In the genomic region with DNA sequence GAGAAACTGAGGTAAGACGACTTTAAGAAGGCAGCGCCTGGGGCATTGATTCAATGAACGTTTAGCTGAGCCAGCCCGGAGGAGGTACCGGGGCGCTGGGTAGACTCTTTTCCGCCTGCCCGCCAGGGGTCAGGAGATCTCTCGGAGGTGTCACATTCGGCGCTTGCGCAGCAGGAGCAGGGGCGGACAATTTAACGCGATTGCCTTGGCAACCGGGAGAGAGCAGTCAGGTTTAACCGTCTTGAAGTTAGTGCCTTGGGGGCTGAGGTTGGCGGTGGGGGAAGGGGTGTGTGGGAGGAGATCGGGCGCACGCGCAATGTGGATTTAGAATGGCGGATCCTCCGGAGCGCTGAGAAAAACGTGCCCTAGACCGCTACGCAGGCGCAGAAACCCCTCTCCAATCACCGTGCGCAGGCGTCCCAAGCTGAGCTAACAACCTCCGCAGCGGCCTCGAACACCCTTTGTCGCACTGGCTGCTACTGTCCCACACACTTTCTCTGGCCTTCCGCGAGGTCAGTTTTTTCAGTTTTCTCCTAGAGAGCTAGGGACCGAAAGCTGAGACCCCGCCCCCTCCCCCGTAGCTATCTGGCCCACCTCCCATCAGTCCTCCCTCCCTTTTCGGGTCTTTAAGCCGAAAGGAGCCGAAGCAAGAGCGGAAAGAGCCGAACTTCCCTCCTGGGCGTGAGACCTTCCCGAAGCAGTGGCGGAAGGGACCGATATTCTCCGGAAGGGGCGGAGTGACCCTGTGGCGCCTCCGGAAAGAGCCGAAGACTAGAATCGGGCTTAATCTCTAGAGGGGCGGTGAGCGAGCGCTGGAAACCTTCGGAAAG, we compare ENCODE assay signal across 8 mouse cellular contexts. TPM values are rescaled to one million over a fixed set of nuclear protein-coding genes. Genes with fewer than 3 reads are reported as not detected.
DNase-seq lines count a peak whose midpoint lies in the region; ATAC-seq and TF ChIP-seq lines count a peak whose summit lies in the region.

No protein-coding gene starts in this region.

- peak; percentile 92 for TF ChIP-seq CTCF in liver, embryonic 14.5 days (IDR thresholded peaks at IDR 0.05; ENCODE audit: low read depth)
- TF ChIP-seq CTCF in stomach, postnatal 0 days (IDR thresholded peaks at IDR 0.05; ENCODE audit: low read depth) = peak; percentile 79

- under 1% methylated on average over 60 of the region's 60 CpGs for WGBS in forebrain, embryonic 10.5 days
- WGBS in heart, embryonic 15.5 days = under 1% methylated on average over 60 of the region's 60 CpGs
- WGBS in liver, embryonic 14.5 days (ENCODE audit: insufficient replicate concordance) = under 1% methylated on average over 60 of the region's 60 CpGs
- WGBS in neural tube, embryonic 11.5 days = under 1% methylated on average over 60 of the region's 60 CpGs
- under 1% methylated on average over 60 of the region's 60 CpGs for WGBS in stomach, postnatal 0 days

- peak; percentile 97 to 98 for DNase-seq in CD8-positive naive resting alpha-beta T cell, adult 2 months (ENCODE audit: low read depth in 2 of 2, low spot score in 2 of 2)
- peak; percentile 95 for DNase-seq in c-Kit-positive CD71-negative TER-119-negative erythroid progenitor cells, embryonic 14.5 days (ENCODE audit: low read depth)
- DNase-seq in forebrain, embryonic 10.5 days (ENCODE audit: extremely low spot score, low spot score) = peak; percentile 97
- peak; percentile 98 to 100 for DNase-seq in kidney, postnatal 25 days
- DNase-seq in liver, embryonic 14.5 days (ENCODE audit: low read depth in 3 of 3, low spot score in 3 of 3) = peak; percentile 94 to 96 (median 95)
- peak; percentile 99 for DNase-seq in neural tube, embryonic 11.5 days (ENCODE audit: low spot score)
- peak; percentile 95 for DNase-seq in stomach, postnatal 0 days (ENCODE audit: low spot score)

- peaks cover 34% of the 10 kb centered on the region for H3K27me3 ChIP-seq in forebrain, embryonic 10.5 days (ENCODE audit: poor library complexity, severe bottlenecking)
- peaks cover 28% of the 10 kb centered on the region for H3K27me3 ChIP-seq in heart, embryonic 15.5 days
- H3K27me3 ChIP-seq in liver, embryonic 14.5 days (ENCODE audit: control insufficient read depth, insufficient read depth, low read length) = peaks cover 27% of the 10 kb centered on the region
- peaks cover 19% of the 10 kb centered on the region for H3K27me3 ChIP-seq in neural tube, embryonic 11.5 days (ENCODE audit: control insufficient read depth, insufficient read depth, low read length)
- no peaks in the 10 kb centered on the region for H3K27me3 ChIP-seq in stomach, postnatal 0 days (ENCODE audit: control insufficient read depth, insufficient read depth, low read length)

- peak overlapping the region; percentile 73 for H3K9ac ChIP-seq in heart, embryonic 15.5 days
- H3K9ac ChIP-seq in liver, embryonic 14.5 days (replicated peaks) = peak overlapping the region; percentile 97
- peak overlapping the region; percentile 79 for H3K9ac ChIP-seq in neural tube, embryonic 11.5 days (ENCODE audit: low read length)
- peak overlapping the region; percentile 96 for H3K9ac ChIP-seq in stomach, postnatal 0 days (ENCODE audit: low read length)

- H3K9me3 ChIP-seq in forebrain, embryonic 10.5 days = no peaks in the 10 kb centered on the region
- no peaks in the 10 kb centered on the region for H3K9me3 ChIP-seq in heart, embryonic 15.5 days (replicated peaks)
- H3K9me3 ChIP-seq in liver, embryonic 14.5 days (ENCODE audit: control insufficient read depth, low read length) = no peaks in the 10 kb centered on the region
- no peaks in the 10 kb centered on the region for H3K9me3 ChIP-seq in neural tube, embryonic 11.5 days (ENCODE audit: control insufficient read depth, low read length)
- no peaks in the 10 kb centered on the region for H3K9me3 ChIP-seq in stomach, postnatal 0 days (ENCODE audit: control insufficient read depth, low read length)

- peak overlapping the region; percentile 67 for H3K4me3 ChIP-seq in forebrain, embryonic 10.5 days
- H3K4me3 ChIP-seq in heart, embryonic 15.5 days = peak overlapping the region; percentile 61
- peak overlapping the region; percentile 96 to 97 for H3K4me3 ChIP-seq in liver, embryonic 14.5 days (ENCODE audit: insufficient read depth in 1 of 2, low read depth in 2 of 2, low read length in 2 of 2)
- H3K4me3 ChIP-seq in neural tube, embryonic 11.5 days (ENCODE audit: low read depth, low read length) = peak overlapping the region; percentile 70
- H3K4me3 ChIP-seq in stomach, postnatal 0 days (ENCODE audit: low read depth, low read length) = peak overlapping the region; percentile 67

- peak overlapping the region; percentile 97 for H3K4me2 ChIP-seq in heart, embryonic 15.5 days
- peak overlapping the region; percentile 100 for H3K4me2 ChIP-seq in liver, embryonic 14.5 days (ENCODE audit: low read depth)
- peak overlapping the region; percentile 89 for H3K4me2 ChIP-seq in neural tube, embryonic 11.5 days (ENCODE audit: low read depth)
- H3K4me2 ChIP-seq in stomach, postnatal 0 days (replicated peaks; ENCODE audit: low read depth) = peak overlapping the region; percentile 90

- TF ChIP-seq EP300 in liver, embryonic 14.5 days (IDR thresholded peaks at IDR 0.05; ENCODE audit: low read depth) = no peak
- no peak for TF ChIP-seq EP300 in stomach, postnatal 0 days (optimal IDR thresholded peaks at IDR 0.05)

- peaks cover 61% of the 10 kb centered on the region for H3K4me1 ChIP-seq in forebrain, embryonic 10.5 days
- peaks cover 44% of the 10 kb centered on the region for H3K4me1 ChIP-seq in heart, embryonic 15.5 days (replicated peaks)
- peaks cover 12 to 17% of the 10 kb centered on the region in 2 experiments for H3K4me1 ChIP-seq in liver, embryonic 14.5 days (replicated peaks; ENCODE audit: control insufficient read depth in 2 of 2, insufficient read depth in 2 of 2, low read length in 1 of 2)
- H3K4me1 ChIP-seq in neural tube, embryonic 11.5 days (ENCODE audit: control insufficient read depth, insufficient read depth, low read length) = peaks cover 19% of the 10 kb centered on the region; the same call in 1 of the 2 replicates
- H3K4me1 ChIP-seq in stomach, postnatal 0 days (replicated peaks; ENCODE audit: control insufficient read depth, insufficient read depth) = 0 out of 2 replicates have a peak, but pooled peaks cover 4% of the 10 kb centered on the region

- peaks cover 19% of the 10 kb centered on the region for H3K36me3 ChIP-seq in forebrain, embryonic 10.5 days (replicated peaks)
- H3K36me3 ChIP-seq in heart, embryonic 15.5 days = no peaks in the 10 kb centered on the region
- H3K36me3 ChIP-seq in liver, embryonic 14.5 days (replicated peaks; ENCODE audit: control insufficient read depth, insufficient read depth, low read depth) = peaks cover 2% of the 10 kb centered on the region
- H3K36me3 ChIP-seq in neural tube, embryonic 11.5 days (ENCODE audit: control insufficient read depth, insufficient read depth, low read length) = no peaks in the 10 kb centered on the region
- no peaks in the 10 kb centered on the region; the same call in 1 of the 2 replicates for H3K36me3 ChIP-seq in stomach, postnatal 0 days (ENCODE audit: control insufficient read depth, insufficient read depth, low read length)

- peak; percentile 88 for ATAC-seq in heart, embryonic 15.5 days (replicated peaks; ENCODE audit: insufficient number of reproducible peaks, insufficient read depth, low FRiP score, low read depth)
- peak; percentile 85 for ATAC-seq in liver, embryonic 14.5 days (ENCODE audit: insufficient read depth)
- ATAC-seq in neural tube, embryonic 11.5 days (ENCODE audit: insufficient read depth, low FRiP score, low TSS enrichment) = peak; percentile 84
- ATAC-seq in stomach, postnatal 0 days (ENCODE audit: low FRiP score, low TSS enrichment) = peak; percentile 93

- peak overlapping the region; percentile 97 for H3K27ac ChIP-seq in forebrain, embryonic 10.5 days
- H3K27ac ChIP-seq in heart, embryonic 15.5 days = peak overlapping the region; percentile 97
- H3K27ac ChIP-seq in liver, embryonic 14.5 days = peak overlapping the region; percentile 93
- peak overlapping the region; percentile 95 for H3K27ac ChIP-seq in neural tube, embryonic 11.5 days (ENCODE audit: low read depth, low read length)
- peak overlapping the region; percentile 99 for H3K27ac ChIP-seq in stomach, postnatal 0 days (replicated peaks)

RNA-seq across cellular contexts. Expression of a gene that starts 0.8 kb away (rescaled TPM):
- 181 and 196 TPM in 2 replicates for polyA plus RNA-seq in forebrain, embryonic 10.5 days (2016; fragmentation: Nextera tagmentation; extraction: Ambion mirVana)
- polyA plus RNA-seq in heart, embryonic 15.5 days (2015; fragmentation: Nextera tagmentation; extraction: Ambion mirVana) = 63.0 and 78.8 TPM in 2 replicates
- polyA plus RNA-seq in liver, embryonic 14.5 days (2012; rRNA removed) = 110 and 132 TPM in 2 replicates
- polyA plus RNA-seq in liver, embryonic 14.5 days (2014; fragmentation: Nextera tagmentation; extraction: Ambion mirVana) = 52.2 and 60.2 TPM in 2 replicates
- polyA plus RNA-seq in neural tube, embryonic 11.5 days (2014; fragmentation: Nextera tagmentation; extraction: Ambion mirVana) = 167 and 186 TPM in 2 replicates
- 49.2 and 50.1 TPM in 2 replicates for polyA plus RNA-seq in stomach, postnatal 0 days (2015; fragmentation: Nextera tagmentation; extraction: Ambion mirVana)

RNA-seq across cellular contexts. Expression of a gene that starts 9.8 kb away (rescaled TPM):
- polyA plus RNA-seq in forebrain, embryonic 10.5 days (2016; fragmentation: Nextera tagmentation; extraction: Ambion mirVana) = 38.0 and 38.8 TPM in 2 replicates
- polyA plus RNA-seq in heart, embryonic 15.5 days (2015; fragmentation: Nextera tagmentation; extraction: Ambion mirVana) = 14.7 and 17.2 TPM in 2 replicates
- 1.4 and 1.7 TPM in 2 replicates for polyA plus RNA-seq in liver, embryonic 14.5 days (2012; rRNA removed)
- polyA plus RNA-seq in liver, embryonic 14.5 days (2014; fragmentation: Nextera tagmentation; extraction: Ambion mirVana) = 1.6 and 1.8 TPM in 2 replicates
- 42.3 and 48.9 TPM in 2 replicates for polyA plus RNA-seq in neural tube, embryonic 11.5 days (2014; fragmentation: Nextera tagmentation; extraction: Ambion mirVana)
- polyA plus RNA-seq in stomach, postnatal 0 days (2015; fragmentation: Nextera tagmentation; extraction: Ambion mirVana) = 21.0 and 21.6 TPM in 2 replicates

RNA-seq across cellular contexts. Expression of a gene that starts 18.9 kb away (rescaled TPM):
- polyA plus RNA-seq in forebrain, embryonic 10.5 days (2016; fragmentation: Nextera tagmentation; extraction: Ambion mirVana) = 53.5 and 54.6 TPM in 2 replicates
- polyA plus RNA-seq in heart, embryonic 15.5 days (2015; fragmentation: Nextera tagmentation; extraction: Ambion mirVana) = 43.1 and 57.0 TPM in 2 replicates
- polyA plus RNA-seq in liver, embryonic 14.5 days (2012; rRNA removed) = 54.4 and 57.5 TPM in 2 replicates
- 45.4 and 56.7 TPM in 2 replicates for polyA plus RNA-seq in liver, embryonic 14.5 days (2014; fragmentation: Nextera tagmentation; extraction: Ambion mirVana)
- 64.8 and 67.4 TPM in 2 replicates for polyA plus RNA-seq in neural tube, embryonic 11.5 days (2014; fragmentation: Nextera tagmentation; extraction: Ambion mirVana)
- polyA plus RNA-seq in stomach, postnatal 0 days (2015; fragmentation: Nextera tagmentation; extraction: Ambion mirVana) = 41.0 and 44.5 TPM in 2 replicates

RNA-seq across cellular contexts. Expression of a gene that starts 22.9 kb away (rescaled TPM):
- polyA plus RNA-seq in forebrain, embryonic 10.5 days (2016; fragmentation: Nextera tagmentation; extraction: Ambion mirVana) = 3.0 and 3.8 TPM in 2 replicates
- polyA plus RNA-seq in heart, embryonic 15.5 days (2015; fragmentation: Nextera tagmentation; extraction: Ambion mirVana) = 5.4 and 6.5 TPM in 2 replicates
- 0.90 and 0.96 TPM in 2 replicates for polyA plus RNA-seq in liver, embryonic 14.5 days (2012; rRNA removed)
- 0.86 and 1.0 TPM in 2 replicates for polyA plus RNA-seq in liver, embryonic 14.5 days (2014; fragmentation: Nextera tagmentation; extraction: Ambion mirVana)
- 2.7 and 3.2 TPM in 2 replicates for polyA plus RNA-seq in neural tube, embryonic 11.5 days (2014; fragmentation: Nextera tagmentation; extraction: Ambion mirVana)
- polyA plus RNA-seq in stomach, postnatal 0 days (2015; fragmentation: Nextera tagmentation; extraction: Ambion mirVana) = 4.1 and 4.3 TPM in 2 replicates

RNA-seq across cellular contexts. Expression of a gene that starts 27.2 kb away (rescaled TPM):
- polyA plus RNA-seq in forebrain, embryonic 10.5 days (2016; fragmentation: Nextera tagmentation; extraction: Ambion mirVana) = not detected in 2 replicates
- polyA plus RNA-seq in heart, embryonic 15.5 days (2015; fragmentation: Nextera tagmentation; extraction: Ambion mirVana) = not detected in 2 replicates
- not detected in 2 replicates for polyA plus RNA-seq in liver, embryonic 14.5 days (2012; rRNA removed)
- polyA plus RNA-seq in liver, embryonic 14.5 days (2014; fragmentation: Nextera tagmentation; extraction: Ambion mirVana) = not detected in 2 replicates
- 0.50 TPM in 1 of 2 replicates, not detected in the other for polyA plus RNA-seq in neural tube, embryonic 11.5 days (2014; fragmentation: Nextera tagmentation; extraction: Ambion mirVana)
- not detected in 2 replicates for polyA plus RNA-seq in stomach, postnatal 0 days (2015; fragmentation: Nextera tagmentation; extraction: Ambion mirVana)

Comparison
In these comparisons a context has a peak if more than half of its experiments do, and no peak if none do; other contexts are left out.
1. Peak in every context shown above with its lines: DNase-seq, ATAC-seq, H3K4me3 ChIP-seq and H3K27ac ChIP-seq.